9 mouse cellular contexts compared by ENCODE assay signal in the genomic region with DNA sequence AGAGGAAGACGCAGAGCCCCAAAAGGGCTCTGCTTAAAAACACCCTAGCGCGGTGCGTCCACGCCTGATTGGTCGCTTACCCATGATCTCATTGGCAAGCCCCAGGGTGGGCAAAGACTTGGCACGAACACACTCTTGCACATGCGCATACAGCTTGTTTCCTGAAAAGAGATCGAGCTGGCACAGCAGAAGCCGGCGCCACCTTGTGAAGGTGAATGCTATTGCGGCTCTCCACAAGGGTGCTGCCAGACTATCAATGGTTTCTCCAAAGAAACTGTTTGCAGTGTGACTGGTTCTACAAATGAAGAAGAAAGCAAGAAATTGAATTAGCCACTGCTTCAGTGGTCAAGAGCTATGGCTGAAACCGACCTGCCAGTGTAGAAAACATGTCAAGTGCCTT.
DNase-seq lines count a peak whose midpoint lies in the region; ATAC-seq lines count a peak whose summit lies in the region.
"Had no signal": no experiment of that assay in that cellular context is flagged by ENCODE, and none has a peak within 500 bp of the region (broad histone marks: within the 10 kb centered on the region; RNA-seq: fewer than 3 reads in every experiment).

No protein-coding gene starts in this region.

- DNase-seq in adrenal gland, postnatal 25 days, result peak; percentile 19
- DNase-seq in adrenal gland, adult 2 months, result no peak
- DNase-seq in kidney, postnatal 14 days, result peak; percentile 1
- no peak for DNase-seq in kidney, adult 11 months
- peak; percentile 10 for DNase-seq in thymus, postnatal 4 days
- DNase-seq in thymus, postnatal 0 days (ENCODE audit: low spot score), result no peak
- no peak for DNase-seq in layer of hippocampus, postnatal 25 days (ENCODE audit: extremely low spot score in 1 of 2, low spot score in 1 of 2)
- DNase-seq: right cerebral cortex, postnatal 4 days had no signal

- ATAC-seq in megakaryocyte-erythroid progenitor cell, adult 5-6 weeks (replicated peaks; ENCODE audit: low FRiP score, low TSS enrichment, poor library complexity, severe bottlenecking), result no peak

Comparison
In these comparisons a context has a peak if more than half of its experiments do, and no peak if none do; other contexts are left out.
1. DNase-seq: peak in adrenal gland, postnatal 25 days (single experiment), kidney, postnatal 14 days (single experiment) and thymus, postnatal 4 days (single experiment); none in adrenal gland, adult 2 months (single experiment), kidney, adult 11 months (single experiment), thymus, postnatal 0 days (single experiment) and layer of hippocampus, postnatal 25 days (0 of 2).